Mouse (Mus musculus) lung, postnatal 25 days (tissue): Measurements from ENCODE around the gene Nlk.
"Not testable (repeated sequence)": the region's sequence is repeated elsewhere in the genome, so short reads cannot be mapped to it uniquely, and the experiment has no call there.

Source experiments
- DNase-seq: peaks from one replicate; pipeline ENCODE4 v3.0.0; 2022; ENCODE audit warnings: low spot score

Nlk gene

GRCm38 (mm10) chr11:78595773-78596172, 101.4 kb downstream of the Nlk start:
- no peak for DNase-seq

DNA sequence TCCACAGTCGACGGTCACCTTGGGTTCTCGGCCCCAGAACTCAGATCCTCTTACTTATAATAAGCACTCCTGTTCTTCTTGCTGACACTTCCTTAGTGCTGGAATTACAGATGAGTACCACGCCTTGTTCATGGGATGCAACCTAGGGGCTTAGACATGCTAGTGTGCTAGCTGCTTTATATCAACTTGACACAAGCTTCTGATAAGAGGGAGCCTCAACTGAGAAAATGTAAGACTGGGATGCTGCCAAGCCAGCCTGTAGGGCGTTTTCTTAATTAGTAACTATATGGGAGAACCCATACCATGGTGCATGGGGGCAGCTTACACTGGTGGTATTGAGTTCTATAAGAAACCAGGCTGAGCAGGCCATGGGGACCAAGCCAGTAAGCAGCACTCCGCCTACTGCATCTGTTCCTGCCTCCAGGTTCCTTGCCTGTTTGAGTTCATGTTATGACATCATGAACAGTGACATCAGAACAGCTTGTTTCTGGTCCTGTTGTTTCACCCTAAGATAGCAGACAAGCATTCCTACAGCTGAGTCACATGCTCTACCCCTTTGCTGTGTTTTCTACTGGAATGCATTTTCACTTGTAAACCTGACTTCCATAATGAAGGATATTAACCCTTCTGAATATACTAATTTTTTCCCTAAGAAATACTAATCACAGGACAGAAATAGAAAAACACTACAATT, 102.8 kb downstream of the Nlk start:
- DNase-seq: no peak

DNA sequence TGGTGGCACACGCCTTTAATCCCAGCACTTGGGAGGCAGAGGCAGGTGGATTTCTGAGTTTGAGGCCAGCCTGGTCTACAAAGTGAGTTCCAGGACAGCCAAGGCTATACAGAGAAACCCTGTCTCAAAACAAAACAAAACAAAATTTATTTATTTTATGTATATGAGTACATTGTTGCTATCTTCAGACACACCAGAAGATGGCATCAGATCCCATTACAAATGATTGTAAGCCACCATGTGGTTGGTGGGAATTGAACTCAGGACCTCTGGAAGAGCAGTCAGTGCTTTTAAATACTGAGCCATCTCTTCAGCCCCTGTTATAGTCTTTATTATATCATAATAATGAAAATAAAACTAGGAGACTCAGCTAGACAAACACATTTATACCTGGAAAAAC, 109.5 kb downstream of the Nlk start:
- not testable (repeated sequence) for DNase-seq

DNA sequence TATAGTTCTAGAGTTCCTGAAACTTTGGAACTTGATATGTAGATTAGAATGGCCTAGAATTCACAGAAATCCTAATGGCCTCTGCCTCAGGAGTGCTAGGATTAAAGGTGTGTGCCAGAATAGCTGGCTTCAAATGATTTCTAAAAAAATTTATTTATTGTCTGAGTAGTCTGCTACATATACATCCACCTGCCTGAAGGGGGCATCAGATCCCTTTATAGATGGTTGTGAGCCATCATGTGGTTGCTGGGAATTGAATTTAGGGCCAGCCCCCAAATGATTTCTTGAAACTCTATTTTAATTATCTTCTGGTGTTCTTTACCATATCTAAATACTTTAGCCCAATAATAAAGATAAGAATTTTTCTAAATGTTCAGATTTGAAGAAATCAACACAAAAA, 111.1 kb downstream of the Nlk start:
- DNase-seq: no peak

- no peak for DNase-seq
Observed at GRCm38 (mm10) chr11:78582848-78583247, 114.3 kb downstream of the Nlk start.

DNA sequence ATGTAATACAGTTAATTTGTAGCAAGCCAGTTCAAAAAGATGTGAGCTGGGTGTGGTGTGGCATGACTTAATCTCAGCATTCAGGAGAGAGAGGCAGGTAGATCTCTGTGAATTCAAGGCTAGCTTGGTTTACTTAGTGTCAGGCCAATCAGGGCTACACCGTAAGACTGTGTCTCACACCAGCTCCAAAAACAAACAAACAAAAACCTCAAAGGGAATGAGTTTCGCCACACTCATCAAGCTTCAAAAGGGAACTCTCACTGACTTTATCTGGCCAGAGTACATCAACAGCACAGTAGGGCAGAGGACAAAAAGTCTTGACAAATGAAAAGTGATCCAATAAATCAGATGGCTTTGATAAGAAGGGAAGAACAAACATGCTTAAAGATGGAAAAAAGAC, 122.2 kb downstream of the Nlk start:
- DNase-seq: no peak

DNA sequence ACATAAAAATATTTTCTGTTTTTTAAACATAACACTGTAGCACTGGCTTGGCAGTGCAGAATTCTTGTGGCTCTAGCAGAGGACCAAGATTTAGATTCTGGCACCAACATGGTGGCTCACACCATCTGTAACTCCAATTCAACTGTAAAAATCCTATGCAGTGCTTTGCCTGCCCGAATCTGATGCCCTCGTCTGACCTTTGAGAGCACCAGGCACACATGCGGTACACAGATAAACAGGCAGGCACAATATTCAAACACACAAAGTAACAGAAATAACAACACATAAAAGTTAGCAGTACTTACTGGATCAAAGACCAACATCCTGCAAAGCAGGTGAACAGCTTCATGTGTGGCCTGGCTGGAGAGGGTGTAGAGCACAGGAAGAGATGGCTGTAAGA, 122.6 kb downstream of the Nlk start:
- DNase-seq: no peak

DNA sequence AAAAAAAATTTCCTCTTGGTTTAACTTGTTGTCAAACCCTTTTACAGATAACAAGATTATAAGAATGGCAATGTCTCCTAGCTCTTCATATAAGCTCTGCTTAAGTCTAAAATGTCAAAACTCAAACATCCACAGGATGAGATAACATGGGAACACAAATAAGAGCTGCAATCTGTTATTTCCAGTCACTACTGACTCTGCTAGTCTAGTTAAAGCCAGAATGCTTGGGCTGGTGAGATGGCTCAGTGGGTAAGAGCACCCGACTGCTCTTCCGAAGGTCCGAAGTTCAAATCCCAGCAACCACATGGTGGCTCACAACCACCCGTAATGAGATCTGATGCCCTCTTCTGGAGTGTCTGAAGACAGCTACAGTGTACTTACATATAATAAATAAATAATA, 123.1 kb downstream of the Nlk start:
- not testable (repeated sequence) for DNase-seq

DNA sequence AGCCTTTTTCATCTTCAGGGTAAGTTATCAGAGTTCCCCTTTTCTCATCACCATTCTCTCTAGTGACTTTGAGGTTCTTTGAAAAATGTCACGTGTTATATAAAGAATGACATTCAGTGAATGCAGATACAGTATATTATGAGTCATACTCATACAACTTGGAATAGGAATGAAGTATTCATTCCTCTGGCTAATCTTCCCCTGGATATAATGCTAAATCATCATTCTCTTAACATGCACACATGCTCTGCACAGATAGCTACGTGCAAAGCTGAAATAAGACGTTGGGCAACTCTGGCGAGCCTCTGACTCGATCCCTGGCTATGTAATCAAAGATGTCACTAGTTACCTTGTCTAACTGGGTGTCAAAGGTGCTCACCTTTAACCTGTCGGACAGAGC, 125.3 kb downstream of the Nlk start:
- DNase-seq: no peak

- no peak for DNase-seq
Observed at GRCm38 (mm10) chr11:78571441-78571840, 125.7 kb downstream of the Nlk start.

- no peak for DNase-seq
Observed at GRCm38 (mm10) chr11:78569806-78570205, 127.4 kb downstream of the Nlk start.

- no peak for DNase-seq
Observed at GRCm38 (mm10) chr11:78568827-78569226, 128.3 kb downstream of the Nlk start.

DNA sequence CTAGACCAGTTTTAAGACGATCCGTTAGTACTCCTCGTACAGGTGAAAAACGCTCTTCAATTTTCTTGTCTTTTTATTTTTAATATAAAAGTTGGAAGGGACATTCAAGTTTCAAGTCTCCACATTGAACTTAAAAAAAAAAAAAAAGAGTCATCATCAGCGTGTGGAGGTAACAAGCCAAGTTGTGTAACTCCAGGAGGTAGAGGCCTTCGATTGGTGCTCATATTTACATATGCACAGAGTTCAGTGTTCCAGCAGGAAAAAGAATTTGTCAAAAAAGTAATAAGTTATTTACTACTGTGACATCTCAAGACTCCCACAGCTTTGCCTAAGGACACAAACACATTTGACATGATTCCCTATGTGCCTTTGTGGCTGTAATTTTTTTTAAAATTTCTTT, 129.6 kb downstream of the Nlk start:
- no peak for DNase-seq

DNA sequence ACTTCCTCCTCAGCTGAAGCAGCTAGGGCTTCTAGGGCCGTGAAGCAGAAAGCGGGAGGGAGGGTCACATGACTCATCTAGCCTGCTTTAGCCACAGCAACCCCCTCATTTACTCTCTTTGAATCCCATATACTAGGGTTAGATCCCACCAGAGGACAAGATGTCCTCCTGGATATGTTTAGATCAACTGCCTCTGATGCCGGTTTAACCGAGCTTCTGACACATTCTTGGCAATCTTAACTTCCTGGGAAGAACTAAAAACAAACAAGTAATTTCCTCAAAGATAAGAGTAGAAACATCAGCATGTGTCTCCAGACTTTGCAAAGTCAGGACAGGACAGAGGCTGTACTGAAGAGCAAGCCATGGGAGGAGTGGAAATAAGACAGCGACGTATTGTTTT, 130.4 kb downstream of the Nlk start:
- peak; percentile 90 for DNase-seq

DNA sequence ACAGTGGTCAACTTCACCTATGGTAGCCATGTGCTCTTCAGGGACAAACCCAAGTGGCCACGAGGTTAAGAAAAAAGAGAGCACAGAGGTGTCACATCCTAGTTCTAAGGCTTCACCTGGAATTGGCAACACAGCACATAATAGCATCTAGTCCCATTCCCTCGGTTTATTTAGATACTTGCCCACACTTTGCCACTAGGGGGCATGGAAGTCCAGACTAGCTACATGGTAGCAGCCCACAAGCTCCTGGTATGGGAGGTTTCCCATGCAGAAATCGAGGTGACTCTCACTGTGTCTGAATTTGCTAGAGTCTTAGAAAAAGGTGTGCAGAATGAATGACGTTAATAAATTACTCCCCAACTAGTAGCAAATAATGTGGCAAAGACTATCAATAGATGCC, 136.7 kb downstream of the Nlk start:
- DNase-seq: peak; percentile 84

- DNase-seq: no peak
Observed at GRCm38 (mm10) chr11:78557241-78557640, 139.9 kb downstream of the Nlk start.

- DNase-seq: no peak
Observed at GRCm38 (mm10) chr11:78556070-78556469, 141.1 kb downstream of the Nlk start.

DNA sequence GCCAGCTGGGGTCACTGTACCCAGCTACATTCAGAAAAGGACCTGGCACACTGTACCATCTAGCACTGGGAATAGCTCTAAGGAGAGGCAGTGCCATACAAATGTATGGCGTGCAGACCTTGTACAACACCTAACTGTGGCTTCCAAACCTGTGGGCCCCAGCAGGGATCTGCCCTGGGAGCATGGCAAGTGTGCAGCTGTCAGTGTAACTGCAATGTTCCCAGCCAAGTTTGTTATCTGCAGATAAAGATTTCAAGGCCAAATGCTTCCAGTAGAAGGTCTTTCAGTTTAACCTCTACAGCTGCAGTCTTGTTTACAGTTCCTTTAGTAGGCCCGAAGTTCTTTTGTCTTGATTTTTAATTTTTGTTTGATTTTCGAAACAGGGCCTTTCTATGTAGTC, 141.6 kb downstream of the Nlk start:
- no peak for DNase-seq

GRCm38 (mm10) chr11:78551059-78551398, 146.1 kb downstream of the Nlk start:
- DNase-seq: no peak

DNA sequence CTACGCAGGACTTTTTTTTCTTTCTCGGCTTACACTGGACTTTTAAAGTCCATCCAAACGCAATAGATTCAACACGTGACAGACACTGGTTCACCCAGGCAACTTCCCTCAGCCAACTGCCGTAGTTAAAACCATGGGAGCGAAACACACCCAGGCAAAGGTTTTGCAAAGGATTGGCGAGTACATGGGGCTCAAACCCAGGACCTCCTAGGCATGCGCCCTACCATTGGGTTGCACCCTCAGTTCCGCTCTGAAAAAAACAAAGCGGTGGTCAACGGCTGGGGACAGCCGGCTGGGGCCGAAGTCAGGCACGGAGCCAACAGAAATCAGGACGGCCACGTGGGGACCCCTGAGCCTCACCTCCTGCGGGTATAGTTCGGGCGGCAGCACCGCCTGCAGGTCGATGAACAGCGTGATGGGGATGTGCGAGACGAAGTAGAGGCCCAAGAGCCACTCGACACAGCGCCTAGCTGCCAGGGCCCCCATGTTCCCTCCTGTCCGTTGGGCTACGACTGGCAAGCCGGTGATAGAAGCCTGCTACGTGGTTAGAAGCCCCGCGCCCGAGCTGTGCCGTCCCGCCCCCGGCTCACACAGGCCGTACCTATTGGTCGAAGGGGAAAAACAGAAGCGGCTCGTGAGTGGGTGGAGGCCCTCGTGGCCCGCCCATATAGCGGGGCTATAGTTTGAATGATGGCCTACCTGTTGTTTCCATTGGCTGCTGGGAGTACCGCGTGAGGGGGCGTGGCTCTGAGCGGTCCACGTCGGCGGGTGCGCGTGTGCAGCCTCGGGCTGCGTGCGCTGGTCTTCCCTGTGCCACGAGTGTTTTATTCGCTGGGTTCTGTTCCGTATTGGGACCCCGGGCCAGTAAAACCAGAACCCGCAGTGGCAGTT, 146.8 kb downstream of the Nlk start, which contains the start of gene Tmem97:
Gene Tmem97 (minus strand): TSS at position 610 of the 891 bp plus-strand sequence.
- peak; percentile 97 for DNase-seq

DNA sequence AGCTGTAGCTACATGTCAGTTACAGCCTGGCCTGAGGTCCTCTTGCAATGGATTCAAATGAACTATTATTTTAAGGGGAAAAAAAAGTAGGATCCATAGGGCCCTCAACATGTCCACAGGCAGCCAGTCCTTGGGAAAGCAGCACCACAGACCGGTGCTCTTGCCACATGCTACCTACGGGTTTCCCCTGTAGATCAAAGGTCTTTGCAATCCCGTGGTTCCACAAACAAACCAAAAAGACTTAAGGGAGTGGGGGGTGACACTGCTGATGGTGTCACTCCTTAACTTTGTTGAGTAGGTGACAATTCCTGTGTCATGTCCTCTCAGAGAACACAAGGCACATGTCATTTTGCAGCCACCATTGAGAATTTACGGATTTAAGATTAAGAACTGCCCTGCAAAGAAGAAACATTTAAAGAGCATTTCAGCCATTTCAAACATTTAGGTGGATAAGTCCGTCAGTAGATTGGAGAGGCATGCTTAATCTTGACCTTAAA, 147.6 kb downstream of the Nlk start:
- DNase-seq: no peak

DNA sequence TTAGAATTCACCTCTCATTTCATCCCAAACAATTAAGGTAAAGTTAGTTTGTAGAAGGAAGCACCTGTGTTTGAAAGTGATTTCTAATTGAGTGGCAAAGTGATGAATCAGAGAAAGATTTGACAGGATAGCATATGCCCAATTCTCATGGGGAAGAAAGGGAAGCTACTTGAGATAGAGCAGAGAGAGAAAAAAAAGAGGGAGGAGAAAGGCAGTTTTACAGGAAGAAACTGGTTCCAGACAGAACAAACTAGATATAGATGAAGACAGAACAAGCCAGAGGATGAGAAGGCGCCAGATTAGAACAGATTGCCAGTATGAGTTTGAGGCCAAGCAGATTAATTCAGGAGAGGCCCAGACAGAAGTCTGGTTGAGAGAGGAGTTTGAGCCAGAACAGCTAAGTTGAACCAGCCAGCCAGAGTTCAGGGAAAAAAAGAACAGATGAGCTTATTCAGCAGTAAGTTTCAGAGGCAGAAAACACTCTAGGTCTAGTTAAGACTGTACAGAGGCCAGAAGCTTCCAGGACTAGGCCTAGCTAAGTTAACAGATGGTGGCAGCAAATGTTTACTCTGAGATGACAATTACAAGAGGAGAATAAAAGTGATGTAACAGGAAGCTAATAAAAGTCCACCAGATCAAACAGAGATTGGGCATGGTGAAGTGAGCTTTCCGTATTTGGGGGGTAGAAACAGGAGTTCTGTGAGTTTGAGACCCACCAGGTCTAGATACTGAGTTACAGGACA, 149.3 kb downstream of the Nlk start:
- no peak for DNase-seq

DNA sequence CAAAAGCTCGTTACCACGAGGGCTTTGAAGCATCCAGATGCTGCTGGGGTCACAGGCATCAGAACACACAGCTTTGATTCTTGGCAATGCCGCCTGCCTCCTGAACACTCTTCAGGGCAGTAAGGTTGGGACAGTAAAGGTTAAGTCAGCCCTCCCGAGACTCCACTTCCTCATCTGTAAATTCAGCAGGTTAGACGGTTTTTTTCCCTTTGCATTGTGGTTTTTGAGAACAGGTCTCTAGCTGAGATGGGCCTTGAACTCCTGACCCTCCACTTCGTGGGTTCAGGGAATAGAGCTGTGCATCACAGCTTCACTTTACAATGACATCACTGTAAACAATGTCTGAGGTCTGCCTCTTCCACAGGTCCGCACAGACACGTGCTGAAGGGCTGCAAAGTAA, 152.0 kb downstream of the Nlk start:
- no peak for DNase-seq
